Mouse (Mus musculus): ENCODE data around the gene Pik3r2. TPM values are rescaled to one million over a fixed set of nuclear protein-coding genes. Genes with fewer than 3 reads are reported as not detected.
A peak's percentile ranks its signal among the peaks of the same experiment; 100 is the strongest.

Gene Pik3r2
- polyA plus RNA-seq, 1 experiment from 2014 or later: 113 TPM

GRCm38 (mm10) chr8:70760775-70761406 lies 15.6 kb downstream of the Pik3r2 start, which contains the start of gene Mpv17l2:
Gene Mpv17l2, minus strand, starts transcription at chr8:70760946.
- Histone ChIP-seq H3K4me2 (peak within 1 kb of the TSS; percentile 95), H3K9me3 (no peaks in the 10 kb centered on the region), H3K27ac (replicated peaks) (peak within 1 kb of the TSS; percentile 81), H3K4me1 (replicated peaks) (peaks cover 53% of the 10 kb centered on the region), H3K36me3 (peaks cover 17% of the 10 kb centered on the region), H3K4me3 (peak within 1 kb of the TSS; percentile 67), H3K27me3 (no peaks in the 10 kb centered on the region), H3K9ac (peak within 1 kb of the TSS; percentile 75)
- peak; percentile 96 for ATAC-seq (ENCODE audit: low FRiP score, low read depth)
- WGBS: under 1% methylated on average over 55 of the region's 55 CpGs

GRCm38 (mm10) chr8:70760350-70760749 lies 16.2 kb downstream of the Pik3r2 start:
- Histone ChIP-seq H3K9me3 (no peaks in the 10 kb centered on the region), H3K4me2 (peak overlapping the region; percentile 95), H3K4me1 (replicated peaks) (peaks cover 55% of the 10 kb centered on the region), H3K9ac (peak overlapping the region; percentile 75), H3K4me3 (peak overlapping the region; percentile 67), H3K27me3 (no peaks in the 10 kb centered on the region), H3K27ac (replicated peaks) (peak overlapping the region; percentile 81), H3K36me3 (peaks cover 17% of the 10 kb centered on the region)
- WGBS: under 1% methylated on average over 22 of the region's 22 CpGs
- ATAC-seq (ENCODE audit: low FRiP score, low read depth): no peak; the same call in 1 of the 2 replicates

GRCm38 (mm10) chr8:70758616-70759561 lies 17.6 kb downstream of the Pik3r2 start:
- 63% methylated on average over 19 of the region's 19 CpGs for WGBS
- H3K9ac ChIP-seq: 0 out of 2 replicates have a peak overlapping the region, but pooled peaks have one; percentile 75
- no peak for ATAC-seq (ENCODE audit: low FRiP score, low read depth)
- H3K36me3 ChIP-seq: peaks cover 17% of the 10 kb centered on the region
- H3K4me1 ChIP-seq (replicated peaks): peaks cover 63% of the 10 kb centered on the region
- no peaks in the 10 kb centered on the region for H3K9me3 ChIP-seq
- H3K4me3 ChIP-seq: no peak overlapping the region
- H3K27ac ChIP-seq (replicated peaks): peak overlapping the region; percentile 42; the same call in 1 of the 2 replicates
- H3K4me2 ChIP-seq: peak overlapping the region; percentile 95
- no peaks in the 10 kb centered on the region for H3K27me3 ChIP-seq

GRCm38 (mm10) chr8:70758308-70758615 lies 18.3 kb downstream of the Pik3r2 start:
- Histone ChIP-seq H3K4me3 (no peak overlapping the region), H3K4me2 (no peak overlapping the region), H3K27me3 (no peaks in the 10 kb centered on the region), H3K4me1 (replicated peaks) (peaks cover 68% of the 10 kb centered on the region), H3K9ac (no peak overlapping the region), H3K9me3 (no peaks in the 10 kb centered on the region), H3K36me3 (peaks cover 17% of the 10 kb centered on the region), H3K27ac (replicated peaks) (peak overlapping the region; percentile 42)
- ATAC-seq (ENCODE audit: low FRiP score, low read depth): no peak
- 70% methylated on average over 7 of the region's 7 CpGs for WGBS

GRCm38 (mm10) chr8:70757523-70758307 lies 18.8 kb downstream of the Pik3r2 start:
- Histone ChIP-seq H3K9me3 (no peaks in the 10 kb centered on the region), H3K4me3 (no peak overlapping the region), H3K27me3 (no peaks in the 10 kb centered on the region), H3K9ac (no peak overlapping the region), H3K27ac (replicated peaks) (peak overlapping the region; percentile 42), H3K4me2 (no peak overlapping the region), H3K36me3 (peaks cover 17% of the 10 kb centered on the region), H3K4me1 (replicated peaks) (peaks cover 68% of the 10 kb centered on the region)
- WGBS: 53% methylated on average over 22 of the region's 22 CpGs
- no peak for ATAC-seq (ENCODE audit: low FRiP score, low read depth)

GRCm38 (mm10) chr8:70756476-70757040 lies 20.0 kb downstream of the Pik3r2 start:
- H3K9ac ChIP-seq: no peak overlapping the region
- H3K9me3 ChIP-seq: no peaks in the 10 kb centered on the region
- no peak overlapping the region for H3K27ac ChIP-seq (replicated peaks)
- H3K4me3 ChIP-seq: no peak overlapping the region
- no peaks in the 10 kb centered on the region for H3K27me3 ChIP-seq
- H3K4me1 ChIP-seq (replicated peaks): peaks cover 68% of the 10 kb centered on the region
- no peak overlapping the region for H3K4me2 ChIP-seq
- no peak for ATAC-seq (ENCODE audit: low FRiP score, low read depth)
- 90% methylated on average over 6 of the region's 6 CpGs for WGBS
- H3K36me3 ChIP-seq: peaks cover 17% of the 10 kb centered on the region

GRCm38 (mm10) chr8:70755661-70756475 lies 20.6 kb downstream of the Pik3r2 start:
- Histone ChIP-seq H3K27me3 (no peaks in the 10 kb centered on the region), H3K36me3 (peaks cover 17% of the 10 kb centered on the region), H3K4me1 (replicated peaks) (peaks cover 65% of the 10 kb centered on the region), H3K4me3 (peak overlapping the region; percentile 84), H3K9me3 (no peaks in the 10 kb centered on the region), H3K9ac (peak overlapping the region; percentile 97), H3K27ac (replicated peaks) (peak overlapping the region; percentile 97), H3K4me2 (peak overlapping the region; percentile 79)
- 80% methylated on average over 24 of the region's 24 CpGs for WGBS
- no peak for ATAC-seq (ENCODE audit: low FRiP score, low read depth)

- Histone ChIP-seq H3K27me3 (0 out of 2 replicates have a peak, but pooled peaks cover under 1% of the 10 kb centered on the region), H3K4me3 (peak overlapping the region; percentile 84), H3K4me1 (replicated peaks) (peaks cover 60% of the 10 kb centered on the region), H3K9me3 (no peaks in the 10 kb centered on the region), H3K4me2 (peak overlapping the region; percentile 79), H3K9ac (peak overlapping the region; percentile 97), H3K36me3 (peaks cover 17% of the 10 kb centered on the region), H3K27ac (replicated peaks) (peak overlapping the region; percentile 97)
- ATAC-seq (ENCODE audit: low FRiP score, low read depth): peak; percentile 47
- 11% methylated on average over 50 of the region's 50 CpGs for WGBS
Observed at GRCm38 (mm10) chr8:70754871-70755660, 21.4 kb downstream of the Pik3r2 start.

GRCm38 (mm10) chr8:70754043-70754870 lies 22.3 kb downstream of the Pik3r2 start, which contains the start of gene Rab3a:
Gene Rab3a, plus strand, starts transcription at chr8:70754679.
- peak; percentile 97 for ATAC-seq (ENCODE audit: low FRiP score, low read depth)
- peak within 1 kb of the TSS; percentile 97 for H3K27ac ChIP-seq (replicated peaks)
- H3K36me3 ChIP-seq: peaks cover 17% of the 10 kb centered on the region
- peak within 1 kb of the TSS; percentile 84 for H3K4me3 ChIP-seq
- H3K9me3 ChIP-seq: no peaks in the 10 kb centered on the region
- WGBS: 8% methylated on average over 37 of the region's 37 CpGs
- peak within 1 kb of the TSS; percentile 79 for H3K4me2 ChIP-seq
- 0 out of 2 replicates have a peak, but pooled peaks cover 3% of the 10 kb centered on the region for H3K27me3 ChIP-seq
- peaks cover 52% of the 10 kb centered on the region for H3K4me1 ChIP-seq (replicated peaks)
- peak within 1 kb of the TSS; percentile 97 for H3K9ac ChIP-seq

Data from hindbrain, embryonic 15.5 days (tissue).